Mouse (Mus musculus): ENCODE measurements around the gene Ppp2r3d. TPM values are rescaled to one million over a fixed set of nuclear protein-coding genes. Genes with fewer than 3 reads are reported as not detected.

The Ppp2r3d gene
- total and polyA plus RNA-seq, 3 experiments: 87.3 to 489 (median 104) TPM

DNA sequence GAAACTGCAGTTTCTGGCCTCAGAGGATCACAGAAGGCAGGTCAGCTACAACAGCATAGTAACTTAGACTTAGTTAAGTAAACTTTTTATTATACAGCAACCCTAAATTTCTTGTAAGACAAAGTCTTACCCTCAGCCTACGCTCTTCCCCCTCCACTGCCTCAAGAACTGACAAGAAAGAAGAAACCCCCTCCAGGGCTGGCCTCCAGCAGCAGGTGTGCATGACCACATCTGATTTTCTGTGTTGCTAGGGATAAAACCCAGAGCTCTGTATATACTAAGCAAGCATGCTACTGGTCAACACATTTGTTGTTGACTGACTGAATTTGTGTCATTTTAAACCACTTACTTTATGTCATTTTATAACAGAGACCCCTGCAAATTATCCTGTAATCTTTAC is 65.1 kb downstream of the Ppp2r3d start:
- no peak for DNase-seq

DNA sequence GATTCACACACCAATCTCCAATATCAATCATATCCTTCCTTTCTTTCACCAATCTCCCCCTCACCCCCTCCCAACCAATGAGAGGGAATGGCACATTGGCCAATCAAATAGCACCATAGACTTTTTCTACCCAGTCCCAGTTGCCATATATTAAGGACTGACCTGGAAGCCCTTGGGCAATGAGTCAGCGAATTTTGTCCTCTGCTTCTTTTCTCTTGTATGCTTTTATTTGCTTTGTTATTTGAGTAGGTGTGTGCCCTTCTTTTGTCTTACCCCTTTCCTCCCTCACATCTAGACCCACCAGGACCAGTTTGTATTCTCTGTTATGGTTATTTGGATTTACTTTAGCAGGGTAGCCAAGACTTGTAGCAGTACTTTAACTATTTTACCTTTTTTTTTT is 68.1 kb downstream of the Ppp2r3d start:
- DNase-seq: no peak

Other genes starting within 250 kb of the Ppp2r3d start
- gene 2010315B03Rik, start 164.2 kb downstream of the Ppp2r3d start, total RNA-seq (2021): 10 to 100 TPM; 16.2 to 19.9 TPM
- 0.42 and 0.83 TPM in 2 replicates for gene 2010315B03Rik, start 164.2 kb downstream of the Ppp2r3d start, polyA plus RNA-seq (2012; rRNA removed)
- not detected for gene Gm21836, start 16.9 kb upstream of the Ppp2r3d start, total RNA-seq (2021)
- not detected in 2 replicates for gene Gm21836, start 16.9 kb upstream of the Ppp2r3d start, polyA plus RNA-seq (2012; rRNA removed)